Mouse (Mus musculus) liver, postnatal 0 days (tissue): Measurements from ENCODE around the gene Cbr4.

Experiments used
- CTCF ChIP-seq: sonication (generic); IDR thresholded peaks from 2 replicates; pipeline ENCODE4 v1.5.1; 2016; ENCODE audit warnings: antibody characterized with exemption, low read depth
- EP300 ChIP-seq: IDR thresholded peaks from 2 replicates; pipeline ENCODE4 v1.6.1; 2016; ENCODE audit warnings: antibody characterized with exemption, low read depth, mild to moderate bottlenecking

DNA sequence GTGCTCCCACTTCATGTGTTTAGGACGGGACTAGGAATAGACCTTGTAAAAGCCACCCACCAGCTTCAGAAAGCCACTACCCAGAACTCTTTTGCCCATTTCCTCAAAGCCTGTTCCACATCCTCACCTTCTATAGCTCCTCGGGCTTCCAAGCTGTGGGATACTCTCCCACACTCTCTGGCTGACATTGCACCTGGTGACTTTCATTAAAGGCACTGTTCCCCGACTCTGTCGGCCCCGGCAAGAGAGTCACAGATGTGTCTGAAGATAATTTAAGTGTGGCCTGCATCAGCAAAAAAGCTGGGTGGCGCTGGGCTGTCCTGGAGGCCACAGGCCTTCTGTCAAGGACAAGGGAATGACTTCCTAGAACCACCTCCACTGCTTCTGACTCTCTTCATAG, 64.7 kb downstream of the Cbr4 start:
- TF ChIP-seq CTCF, result no peak
- TF ChIP-seq EP300, result no peak
